Mouse (Mus musculus): ENCODE measurements around the gene Ptpn23.
"Not testable (repeated sequence)": the region's sequence is repeated elsewhere in the genome, so short reads cannot be mapped to it uniquely, and the experiment has no call there.

Ptpn23 gene

GRCm38 (mm10) chr9:110408099-110408773 is at the start of gene Ptpn23:
Gene Ptpn23 (minus strand): TSS chr9:110408213.
- peak; percentile 74 to 91 for DNase-seq (ENCODE audit: low read depth in 1 of 2, low spot score in 2 of 2)

GRCm38 (mm10) chr9:110452523-110452922 is 44.5 kb upstream of the Ptpn23 start:
- no peak for DNase-seq (ENCODE audit: low read depth in 1 of 2, low spot score in 2 of 2)

GRCm38 (mm10) chr9:110448857-110449617 is 41.0 kb upstream of the Ptpn23 start:
- peak; percentile 45 to 51 for DNase-seq (ENCODE audit: low read depth in 1 of 2, low spot score in 2 of 2)

- no peak for DNase-seq (ENCODE audit: low read depth in 1 of 2, low spot score in 2 of 2)
Measured at GRCm38 (mm10) chr9:110448356-110448755, 40.3 kb upstream of the Ptpn23 start.

- no peak for DNase-seq (ENCODE audit: low read depth in 1 of 2, low spot score in 2 of 2)
Measured at GRCm38 (mm10) chr9:110440559-110440958, 32.5 kb upstream of the Ptpn23 start.

GRCm38 (mm10) chr9:110440049-110440448 is 32.0 kb upstream of the Ptpn23 start:
- DNase-seq (ENCODE audit: low read depth in 1 of 2, low spot score in 2 of 2), result no peak

GRCm38 (mm10) chr9:110436041-110436440 is 28.0 kb upstream of the Ptpn23 start:
- DNase-seq (ENCODE audit: low read depth in 1 of 2, low spot score in 2 of 2), result no peak

GRCm38 (mm10) chr9:110433045-110433444 is 25.0 kb upstream of the Ptpn23 start:
- DNase-seq (ENCODE audit: low read depth in 1 of 2, low spot score in 2 of 2), result no peak

- no peak for DNase-seq (ENCODE audit: low read depth in 1 of 2, low spot score in 2 of 2)
Measured at GRCm38 (mm10) chr9:110431241-110431640, 23.2 kb upstream of the Ptpn23 start.

GRCm38 (mm10) chr9:110419511-110420112 is 11.6 kb upstream of the Ptpn23 start, which contains the start of gene Ngp:
Gene Ngp (plus strand): TSS chr9:110419747.
- no peak for DNase-seq (ENCODE audit: low read depth in 1 of 2, low spot score in 2 of 2)

GRCm38 (mm10) chr9:110413785-110414184 is 5.8 kb upstream of the Ptpn23 start:
- no peak for DNase-seq (ENCODE audit: low read depth in 1 of 2, low spot score in 2 of 2)

- DNase-seq (ENCODE audit: low read depth in 1 of 2, low spot score in 2 of 2), result no peak
Measured at GRCm38 (mm10) chr9:110412926-110413325, 4.9 kb upstream of the Ptpn23 start.

GRCm38 (mm10) chr9:110410908-110411887 is 3.2 kb upstream of the Ptpn23 start:
- peak; percentile 72 to 79 for DNase-seq (ENCODE audit: low read depth in 1 of 2, low spot score in 2 of 2)

GRCm38 (mm10) chr9:110407311-110408098 is 508 bp downstream of the Ptpn23 start:
- DNase-seq (ENCODE audit: low read depth in 1 of 2, low spot score in 2 of 2), result no peak

- DNase-seq (ENCODE audit: low read depth in 1 of 2, low spot score in 2 of 2), result not testable (repeated sequence)
Measured at GRCm38 (mm10) chr9:110403240-110403639, 4.8 kb downstream of the Ptpn23 start.

GRCm38 (mm10) chr9:110402731-110403130 is 5.3 kb downstream of the Ptpn23 start:
- DNase-seq (ENCODE audit: low read depth in 1 of 2, low spot score in 2 of 2), result no peak

- no peak for DNase-seq (ENCODE audit: low read depth in 1 of 2, low spot score in 2 of 2)
Measured at GRCm38 (mm10) chr9:110400650-110401049, 7.4 kb downstream of the Ptpn23 start.

GRCm38 (mm10) chr9:110393295-110393694 is 14.7 kb downstream of the Ptpn23 start:
- no peak for DNase-seq (ENCODE audit: low read depth in 1 of 2, low spot score in 2 of 2)

GRCm38 (mm10) chr9:110390843-110391242 is 17.2 kb downstream of the Ptpn23 start:
- no peak for DNase-seq (ENCODE audit: low read depth in 1 of 2, low spot score in 2 of 2)

- no peak for DNase-seq (ENCODE audit: low read depth in 1 of 2, low spot score in 2 of 2)
Measured at GRCm38 (mm10) chr9:110388011-110388410, 20.0 kb downstream of the Ptpn23 start.
